Mouse (Mus musculus) cerebellum, postnatal 4 days (tissue): Measurements from ENCODE around the gene Dbr1.
"Not testable (repeated sequence)": the region's sequence is repeated elsewhere in the genome, so short reads cannot be mapped to it uniquely, and the experiment has no call there.

Experiments used
- DNase-seq, 2 experiments: peaks; one replicate each; pipeline ENCODE4 v3.0.0; 2022; ENCODE audit warnings: low spot score in 2 of 2, mixed read lengths in 1 of 2

Dbr1 gene

DNA sequence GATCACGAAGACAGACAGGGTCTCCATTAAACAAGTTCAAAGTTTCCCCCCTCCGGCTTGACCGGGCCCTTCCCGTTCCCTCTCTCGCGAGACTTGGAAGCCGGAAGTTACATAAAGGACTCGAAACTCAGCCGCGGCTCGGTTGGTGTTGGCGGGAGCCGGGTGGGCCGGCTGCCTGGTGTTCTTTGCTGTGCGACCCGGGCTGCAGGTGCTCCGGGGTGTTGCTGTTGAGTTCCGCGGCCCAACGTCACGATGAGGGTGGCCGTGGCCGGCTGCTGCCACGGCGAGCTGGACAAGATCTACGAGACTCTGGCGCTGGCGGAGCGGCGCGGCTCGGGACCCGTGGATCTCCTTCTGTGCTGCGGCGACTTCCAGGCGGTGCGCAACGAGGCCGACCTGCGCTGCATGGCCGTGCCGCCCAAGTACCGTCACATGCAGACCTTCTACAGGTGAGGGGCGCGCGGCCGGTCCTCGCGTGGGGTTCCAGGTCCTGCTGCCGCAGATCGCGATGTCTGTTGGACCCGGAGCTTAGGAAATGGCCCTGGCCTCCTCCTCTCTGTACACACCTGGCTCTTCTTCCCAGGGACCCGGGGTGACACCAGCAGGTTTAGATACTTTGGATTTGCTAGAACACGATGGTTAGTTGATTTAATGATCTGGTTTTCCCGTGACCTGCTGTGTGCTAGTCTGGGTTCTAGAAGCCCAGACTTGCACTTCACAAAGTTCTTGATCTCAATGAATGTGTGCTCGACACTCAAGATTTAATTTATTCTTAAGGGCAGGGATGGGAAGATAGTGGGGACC lies at the start of gene Dbr1:
Dbr1 (plus strand) TSS at position 123 of the 804 bp plus-strand sequence.
- peak; percentile 80 to 91 for DNase-seq

DNA sequence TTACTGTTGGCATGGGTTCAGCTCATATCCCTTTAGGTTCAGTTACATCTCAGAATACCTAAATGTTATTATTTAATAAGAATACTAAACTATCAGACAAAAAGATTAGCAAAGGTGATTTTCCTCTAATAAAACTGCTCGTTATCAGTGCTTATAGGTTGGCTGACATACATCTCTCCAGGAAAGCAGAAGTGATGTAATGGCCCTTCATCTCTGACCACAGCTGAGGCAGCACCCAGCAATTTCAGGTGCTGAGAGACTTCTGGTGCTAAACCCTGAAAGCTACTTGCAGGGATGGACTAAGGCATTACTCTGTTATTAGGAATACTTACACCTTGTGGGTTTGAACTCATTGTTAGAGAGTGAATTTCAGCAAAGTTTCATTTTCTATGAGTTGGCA lies 43.7 kb upstream of the Dbr1 start:
- DNase-seq, result no peak

DNA sequence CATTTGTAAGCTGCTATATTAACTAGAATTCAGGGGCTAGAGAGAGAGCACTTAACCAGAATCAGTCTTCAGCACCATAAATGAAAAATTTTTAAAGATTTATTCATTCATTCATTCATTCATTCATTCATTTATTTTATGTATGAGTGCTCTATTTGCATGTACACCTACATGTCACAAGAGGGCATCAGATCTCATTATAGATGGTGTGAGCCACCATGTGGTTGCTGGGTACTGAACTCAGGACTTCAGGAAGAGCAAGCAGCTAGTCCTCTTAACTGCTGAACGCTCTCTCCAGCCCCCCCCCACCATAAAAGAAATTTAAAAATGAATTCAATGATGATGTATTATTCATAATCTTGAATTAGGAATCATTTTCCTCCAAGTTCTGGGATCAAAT lies 29.3 kb upstream of the Dbr1 start:
- DNase-seq, result no peak

DNA sequence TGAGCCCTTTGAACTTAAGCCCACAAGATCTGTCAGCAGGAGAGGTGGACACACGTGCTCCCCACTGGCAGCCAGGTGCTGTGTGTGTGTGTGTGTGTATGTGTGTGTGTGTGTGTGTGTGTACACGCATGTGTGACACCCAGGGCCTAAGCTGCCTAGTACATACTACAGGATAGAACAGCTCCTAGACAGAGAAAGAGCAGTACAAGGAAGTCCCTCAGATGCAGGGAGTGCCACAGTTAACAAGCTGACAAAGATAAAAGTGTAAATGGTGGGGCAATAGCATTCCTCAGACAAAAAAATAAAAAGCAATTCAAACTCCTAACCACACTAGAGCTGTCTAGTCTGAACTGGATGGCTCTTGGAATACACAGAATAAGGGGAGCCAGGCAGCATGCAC lies 23.5 kb upstream of the Dbr1 start:
- DNase-seq, result no peak

DNA sequence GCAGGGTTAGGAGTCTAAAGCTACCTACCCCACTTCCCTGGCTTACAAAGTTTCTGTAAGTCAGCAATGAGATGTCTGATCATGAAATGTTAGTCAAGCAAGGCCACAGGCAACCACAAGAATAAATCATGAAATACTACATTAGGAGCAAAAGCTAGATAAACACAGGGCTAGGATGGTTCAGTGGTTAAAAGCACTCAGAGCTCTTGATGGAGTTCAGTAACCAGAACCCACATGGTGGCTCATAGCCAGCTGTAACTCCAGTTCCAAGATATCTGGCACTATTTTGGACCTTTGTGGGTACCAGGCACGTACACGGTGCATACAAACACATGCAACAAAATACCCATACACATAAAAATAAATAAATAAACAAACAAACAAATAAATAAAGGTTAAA lies 22.6 kb upstream of the Dbr1 start:
- no peak for DNase-seq

DNA sequence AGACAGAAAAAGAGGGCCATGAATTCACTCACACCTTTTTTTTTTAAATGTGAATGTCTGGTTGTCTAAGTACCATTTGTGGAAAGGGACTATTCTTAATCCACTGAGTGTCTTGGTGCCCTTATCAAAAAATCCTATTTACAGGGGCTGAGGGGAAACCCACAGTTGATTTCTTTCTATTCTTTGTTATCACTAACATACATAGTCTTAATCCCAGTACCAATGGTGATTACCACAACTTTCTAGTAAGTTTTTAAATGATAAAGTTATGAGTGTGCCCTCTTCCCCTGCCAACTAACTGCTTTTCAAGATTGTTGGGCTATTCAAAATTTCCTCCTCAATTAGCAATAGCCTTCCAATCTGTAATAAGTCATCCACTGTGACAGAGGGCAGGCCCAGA lies 21.5 kb upstream of the Dbr1 start:
- no peak for DNase-seq

DNA sequence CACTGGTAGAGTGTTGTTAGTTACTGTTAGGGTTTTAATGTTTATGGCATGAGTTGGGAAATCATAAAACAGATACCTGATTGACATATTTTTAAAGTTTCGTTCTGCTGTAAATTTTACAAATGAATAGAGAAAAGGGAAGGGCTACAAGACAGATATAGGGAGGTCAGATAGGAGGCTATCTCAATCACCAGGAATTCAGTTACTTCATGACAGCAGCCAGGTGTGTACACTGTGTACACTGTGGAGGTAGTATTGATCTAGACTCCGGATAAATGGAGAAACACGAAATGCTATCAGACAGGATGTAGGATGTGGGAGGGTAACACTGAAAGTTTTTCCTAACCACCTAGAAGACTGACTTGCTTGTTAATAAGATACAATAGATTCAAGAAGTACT lies 20.3 kb upstream of the Dbr1 start:
- no peak for DNase-seq

DNA sequence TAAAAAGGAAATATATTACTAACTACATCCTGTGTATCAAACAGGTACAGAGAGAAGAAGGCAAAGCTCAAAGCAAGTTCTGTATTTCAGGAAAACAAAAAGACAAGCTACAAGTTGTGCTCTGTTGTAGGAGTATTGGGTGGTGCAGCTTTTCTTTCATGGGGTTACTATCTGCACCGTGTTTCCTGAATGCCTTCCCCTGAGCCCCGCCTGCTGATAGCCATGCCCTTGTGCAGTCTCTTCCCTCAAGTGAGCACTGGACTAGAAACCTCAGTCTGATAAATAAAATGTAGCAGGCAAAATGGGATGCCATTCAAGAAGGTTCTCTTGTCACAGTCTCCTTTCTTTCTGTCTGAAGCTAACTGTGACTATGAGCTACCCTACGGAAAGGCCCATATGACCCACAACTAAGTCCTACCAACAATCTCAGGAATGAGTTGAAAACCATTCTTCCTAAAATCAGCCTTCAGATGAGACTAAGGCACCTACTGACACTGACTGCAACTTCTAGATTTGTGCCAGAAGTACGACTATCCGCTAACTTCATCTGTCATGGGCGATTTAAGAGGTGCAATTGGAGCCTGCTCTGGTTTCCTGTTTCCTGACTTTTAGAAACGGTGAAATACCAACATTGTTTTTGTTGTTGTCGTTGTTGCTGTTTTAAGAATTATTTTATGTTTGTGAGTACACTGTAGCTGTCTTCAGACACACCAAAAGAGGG lies 17.9 kb upstream of the Dbr1 start:
- no peak for DNase-seq

DNA sequence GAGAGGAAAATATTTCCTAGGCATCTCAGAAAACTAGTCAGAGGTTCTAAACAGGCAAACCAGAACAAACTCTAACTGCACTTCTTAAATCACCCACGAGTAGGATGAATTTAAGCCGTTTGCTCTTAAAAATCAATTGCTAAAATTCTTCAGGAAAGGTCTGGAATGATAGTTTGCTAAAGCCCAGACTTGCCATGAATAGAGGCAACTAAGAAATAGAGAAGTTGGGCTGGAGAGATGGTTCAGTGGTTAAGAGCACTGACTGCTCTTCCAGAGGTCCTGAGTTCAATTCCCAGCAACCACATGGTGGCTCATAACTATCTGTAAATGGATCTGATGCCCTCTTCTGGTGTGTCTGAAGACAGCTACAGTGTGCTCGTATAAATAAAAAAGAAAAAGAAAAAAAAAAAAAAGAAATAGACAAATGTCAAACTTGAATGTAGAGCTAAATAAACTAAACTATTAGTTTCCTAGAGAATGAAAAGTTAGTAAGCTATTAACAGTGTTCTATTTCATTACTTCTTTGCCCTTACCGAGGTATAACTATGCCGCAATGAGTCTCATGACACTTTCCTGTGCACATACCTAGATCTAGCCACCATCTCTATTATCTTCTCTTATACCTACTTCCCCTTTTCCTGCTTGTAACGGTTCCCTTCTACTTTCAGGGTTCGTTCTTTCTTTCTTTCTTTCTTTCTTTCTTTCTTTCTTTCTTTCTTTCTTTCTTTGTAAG lies 16.6 kb upstream of the Dbr1 start:
- no peak for DNase-seq

DNA sequence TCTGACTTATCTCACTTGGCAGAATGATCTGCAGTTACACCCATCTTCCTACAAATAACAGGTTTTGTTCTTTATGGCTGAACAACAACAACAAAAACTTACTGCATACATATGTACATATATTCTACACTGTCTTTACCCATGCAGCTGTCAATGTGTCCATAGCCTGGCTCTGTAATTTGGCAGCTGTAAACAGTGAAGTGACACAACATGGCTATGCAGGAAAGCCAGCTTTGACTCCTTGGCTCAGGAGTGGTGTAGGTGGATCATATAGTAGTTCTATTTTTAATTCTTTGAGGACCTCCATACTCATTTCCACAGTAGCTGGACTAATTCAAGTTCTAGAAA lies 16.1 kb upstream of the Dbr1 start:
- no peak for DNase-seq

DNA sequence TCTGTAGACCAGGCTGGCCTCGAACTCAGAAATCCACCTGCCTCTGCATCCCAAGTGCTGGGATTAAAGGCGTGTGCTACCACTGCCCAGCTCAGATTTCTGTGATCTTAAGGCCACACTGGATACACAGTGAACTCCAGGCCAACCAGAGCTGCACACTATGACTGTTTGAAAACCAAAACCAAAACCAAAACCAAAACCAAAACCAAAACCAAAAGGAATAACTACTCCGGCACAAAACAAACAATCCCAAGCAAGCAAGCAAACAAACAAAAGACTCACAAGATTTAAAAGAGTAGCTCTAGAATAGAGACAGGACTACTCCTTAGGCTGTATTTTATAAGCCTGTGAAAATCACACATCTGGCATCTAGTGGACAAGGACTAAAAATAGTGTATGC lies 15.2 kb upstream of the Dbr1 start:
- no peak for DNase-seq

DNA sequence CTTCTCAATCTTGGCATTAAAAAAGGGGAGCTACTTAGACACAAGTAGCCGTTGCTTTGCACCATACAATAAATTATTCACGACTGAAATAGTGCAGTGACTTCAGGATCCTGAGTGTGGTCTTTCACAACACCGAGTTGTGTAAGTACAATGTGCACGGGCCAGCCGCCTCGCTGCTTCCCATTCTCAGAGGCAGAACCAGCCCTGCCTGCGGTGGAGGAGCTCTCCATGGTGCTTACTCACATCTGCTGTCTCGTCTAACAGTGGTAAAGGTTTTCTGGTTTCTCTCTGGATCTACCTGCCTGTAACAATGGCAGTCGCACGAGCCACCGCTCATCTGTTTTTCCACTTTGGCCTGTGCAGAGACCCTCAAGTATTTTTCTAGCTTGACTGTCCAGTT lies 11.9 kb upstream of the Dbr1 start:
- DNase-seq, result no peak

DNA sequence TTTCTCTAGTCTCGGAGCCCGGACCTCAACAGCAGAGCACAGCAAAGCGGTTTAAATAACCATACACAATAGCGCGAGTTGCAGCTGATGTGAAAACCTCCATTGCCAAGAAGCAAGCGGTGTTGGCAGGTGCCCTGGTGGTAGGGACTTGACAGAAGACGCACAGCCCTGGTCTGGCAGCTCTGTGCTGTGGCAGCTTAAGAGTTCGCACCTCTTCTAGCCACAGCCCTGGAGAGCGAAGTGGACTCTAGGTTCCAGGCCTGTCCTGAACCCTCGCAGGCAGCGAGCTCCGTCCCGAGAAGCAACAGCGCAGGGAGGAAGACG lies 7.6 kb upstream of the Dbr1 start:
- DNase-seq, result no peak

DNA sequence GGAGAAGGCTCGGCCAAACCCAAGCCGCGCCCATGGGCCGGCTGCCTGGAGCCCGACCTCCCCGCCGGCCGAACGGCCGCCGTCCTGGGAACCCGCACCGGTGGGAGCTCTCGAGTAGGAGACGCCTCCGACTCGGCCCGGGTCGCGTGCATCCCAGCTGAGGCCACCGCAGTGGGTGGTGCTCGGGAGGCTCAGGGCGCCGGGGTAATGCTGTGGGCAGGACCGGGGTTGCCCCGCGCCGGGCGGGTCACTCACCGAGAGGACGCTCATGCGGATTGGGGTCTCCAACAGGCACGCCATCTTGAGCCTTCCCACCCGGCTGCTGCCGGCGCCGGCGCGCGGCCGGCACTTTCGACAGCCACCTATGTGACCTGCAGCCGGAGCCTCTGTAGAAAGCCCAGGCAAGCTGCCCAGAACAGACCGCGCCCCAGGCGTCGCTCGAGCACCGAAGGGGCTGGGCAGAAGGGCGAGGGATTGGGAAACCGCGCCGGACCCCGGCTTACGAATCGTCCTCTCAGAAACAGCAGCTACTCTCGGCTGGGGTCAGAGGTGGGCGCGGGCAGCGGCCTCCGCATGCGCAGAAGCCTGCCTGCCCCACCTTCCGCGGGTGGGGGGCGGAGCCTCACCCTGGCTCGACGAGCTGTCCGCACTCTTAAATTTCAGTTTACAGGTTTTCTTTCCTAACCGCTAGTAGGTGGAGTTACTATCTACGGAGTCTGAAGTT lies 7.1 kb upstream of the Dbr1 start, which contains the start of gene Armc8:
Armc8 (minus strand) TSS at position 553 of the 724 bp plus-strand sequence.
- DNase-seq, result peak; percentile 79 to 89

DNA sequence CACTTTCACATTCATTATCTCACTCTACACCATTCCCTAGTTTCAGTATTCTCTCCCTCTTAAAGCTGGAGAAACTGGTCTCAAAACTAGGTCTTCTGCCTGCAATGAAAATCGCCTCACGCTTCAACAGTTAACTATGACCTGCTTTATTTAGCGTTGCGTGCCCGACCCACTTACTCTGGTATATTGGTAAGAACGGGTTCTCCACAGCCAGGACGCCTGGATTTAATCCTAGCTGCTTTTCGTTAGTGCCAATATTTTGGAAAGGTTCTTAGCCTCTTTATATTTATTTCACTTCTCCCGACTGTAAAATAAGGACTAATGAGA lies 6.6 kb upstream of the Dbr1 start:
- DNase-seq, result no peak

DNA sequence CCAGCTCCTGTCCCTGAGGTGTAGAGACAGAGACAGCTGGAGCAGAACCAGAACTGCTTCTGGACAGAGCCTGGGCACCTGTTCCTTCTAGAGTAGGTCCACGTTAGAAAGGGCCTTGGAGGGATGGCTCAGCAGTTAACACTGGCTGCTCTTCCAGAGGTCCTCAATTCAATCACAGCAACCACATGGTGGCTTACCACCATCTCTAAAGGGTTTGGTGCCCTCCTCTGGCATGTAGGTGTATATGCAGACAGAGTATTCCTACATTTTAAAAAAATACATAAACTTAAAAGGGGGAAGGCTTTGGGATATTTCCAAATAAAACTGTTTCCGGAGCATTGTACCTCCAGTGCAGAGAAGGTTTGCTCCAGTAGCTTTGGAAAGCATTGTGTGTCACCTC lies 5.1 kb downstream of the Dbr1 start:
- DNase-seq, result no peak

DNA sequence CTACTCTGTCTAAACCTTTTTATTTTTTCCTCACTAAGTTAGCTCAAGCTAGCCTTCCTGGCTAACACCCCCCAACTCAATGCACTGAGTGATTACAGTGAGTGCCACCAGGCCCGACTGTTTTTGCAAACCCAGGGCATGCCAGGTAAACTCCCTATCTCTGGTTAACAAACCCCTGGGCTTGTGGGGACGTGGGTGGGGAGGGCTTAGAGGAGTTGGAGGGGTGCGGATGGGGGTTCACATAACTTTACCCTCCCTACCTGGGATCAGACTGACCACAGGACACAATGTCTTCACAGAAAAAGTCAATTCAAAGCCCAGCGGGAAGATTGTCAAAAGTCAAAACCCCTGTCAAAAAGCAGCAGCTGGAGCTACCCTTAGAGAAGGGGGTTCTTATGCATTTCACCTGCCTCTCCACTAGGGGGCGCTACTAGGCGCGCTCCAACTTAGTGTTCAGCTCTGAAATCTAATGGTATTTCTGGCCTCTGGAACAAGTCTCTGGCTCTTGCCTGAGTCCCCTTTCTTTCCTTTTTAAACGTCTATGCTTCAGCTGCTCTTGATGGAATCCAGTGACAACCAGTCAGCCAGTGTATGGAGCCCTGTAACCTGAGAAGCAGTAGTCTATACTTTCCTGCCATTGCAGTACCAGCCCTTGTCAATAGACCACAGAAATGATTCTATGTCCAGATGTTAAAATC lies 12.1 kb downstream of the Dbr1 start:
- peak in 1 of 2 experiments; percentile 55 for DNase-seq

DNA sequence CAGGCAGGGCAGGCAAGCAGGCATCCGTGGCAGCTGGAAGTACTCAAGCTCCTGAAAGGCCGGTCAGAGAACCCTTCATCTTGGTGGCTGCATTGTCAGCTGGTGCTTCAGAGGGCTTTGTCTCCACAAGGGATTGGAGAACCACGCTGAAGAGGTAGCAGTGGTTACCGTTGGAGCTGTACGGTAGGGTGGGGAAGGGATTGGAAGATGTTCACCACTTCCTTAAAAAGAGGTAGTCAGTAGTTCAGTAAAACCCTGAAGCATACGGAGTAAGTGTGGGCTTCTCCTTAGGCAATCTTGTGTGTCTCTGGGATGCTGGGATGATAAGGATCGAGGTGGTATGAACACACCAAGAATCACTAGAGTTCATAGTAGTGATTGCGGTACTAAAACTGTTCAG lies 15.5 kb downstream of the Dbr1 start:
- DNase-seq, result no peak

DNA sequence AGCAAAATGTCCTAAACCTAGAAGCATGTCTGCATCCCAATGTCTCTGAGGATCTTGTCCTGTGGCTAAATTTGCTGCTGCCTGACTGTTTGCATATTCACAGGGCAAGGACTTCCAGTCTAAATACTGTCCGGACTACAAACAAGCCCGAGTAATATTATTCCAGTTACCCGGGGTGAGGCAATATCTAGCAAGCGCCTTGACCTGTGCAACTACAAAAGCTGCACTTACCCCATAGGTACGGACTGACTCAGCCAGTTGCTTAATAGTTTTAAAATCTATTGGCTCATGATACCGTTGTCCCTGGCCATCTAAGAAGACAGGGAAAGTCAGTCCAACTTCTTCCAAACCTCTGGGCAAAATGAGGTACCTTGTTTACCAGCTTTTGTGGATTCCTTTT lies 23.5 kb downstream of the Dbr1 start:
- DNase-seq, result not testable (repeated sequence)

DNA sequence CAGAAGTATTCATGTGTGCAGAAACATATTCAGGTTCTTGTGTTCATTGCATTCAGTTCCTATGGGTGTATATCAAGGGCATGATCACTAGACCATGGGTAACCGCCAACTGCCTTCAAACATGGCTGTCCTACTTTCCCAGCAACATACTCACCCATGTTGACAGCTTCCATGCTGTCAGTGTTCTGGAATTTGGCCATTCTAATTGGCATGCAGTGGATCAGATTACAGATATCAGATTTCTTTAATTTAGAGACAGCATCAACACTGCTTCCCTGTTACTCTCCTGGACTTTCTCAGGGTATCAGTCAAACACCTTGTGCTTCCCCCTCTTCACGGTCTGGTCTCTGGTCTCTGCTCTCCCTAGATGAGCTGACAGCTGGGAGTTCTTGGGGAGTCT lies 28.0 kb downstream of the Dbr1 start:
- no peak for DNase-seq

DNA sequence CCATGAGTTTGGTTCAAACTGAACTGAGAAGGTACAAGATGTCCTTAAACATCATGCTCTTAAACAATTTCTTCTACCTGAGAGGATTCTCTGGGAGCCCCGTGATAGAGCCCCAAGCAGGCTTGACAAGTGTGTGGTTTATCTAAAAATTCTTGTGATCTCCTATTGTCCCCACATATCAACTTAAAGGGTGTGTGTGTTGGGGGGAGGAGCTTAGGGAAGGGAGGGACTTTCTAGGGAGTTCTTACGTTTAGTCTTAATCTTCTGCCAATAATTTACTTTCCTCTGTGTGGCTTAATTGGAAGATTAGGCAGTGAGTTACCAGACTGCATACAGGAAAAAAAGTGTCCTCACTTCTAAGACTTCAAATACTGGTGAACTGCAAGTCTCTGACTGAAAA lies 36.6 kb downstream of the Dbr1 start, which contains the start of gene A4gnt:
A4gnt (plus strand) TSS at position 301 of the 400 bp plus-strand sequence.
- no peak for DNase-seq

DNA sequence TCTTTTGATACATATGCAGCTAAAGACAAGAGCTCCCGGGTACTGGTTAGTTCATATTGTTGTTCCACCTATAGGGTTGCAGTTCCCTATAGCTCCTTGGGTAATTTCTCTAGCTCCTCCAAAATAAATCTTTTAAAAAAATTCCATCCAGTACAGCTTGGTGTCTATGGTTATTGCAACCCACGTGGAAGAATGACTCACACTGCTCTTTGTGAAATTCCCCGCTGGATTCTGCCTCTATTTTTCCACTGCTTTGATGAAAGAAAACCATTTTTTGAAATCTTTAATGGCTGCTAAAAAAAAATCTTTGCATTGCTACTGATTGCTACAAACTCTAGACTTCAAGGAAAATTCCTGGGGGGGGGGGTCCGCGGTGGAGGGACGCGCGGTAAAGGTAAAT lies 44.1 kb downstream of the Dbr1 start:
- no peak for DNase-seq
